Mouse (Mus musculus): ENCODE results near the gene Itga9. TPM values are rescaled to one million over a fixed set of nuclear protein-coding genes. Genes with fewer than 3 reads are reported as not detected.

The Itga9 gene
- total RNA-seq, 4 experiments from 2014 or later = 4.7 to 5.8 (median 5.1) TPM

GRCm38 (mm10) chr9:118606817-118607371 lies 404 bp downstream of the Itga9 start:
- DNase-seq (ENCODE audit: low spot score in 2 of 2) = no peak

GRCm38 (mm10) chr9:118607701-118608401 lies 1.4 kb downstream of the Itga9 start:
- DNase-seq (ENCODE audit: low spot score in 2 of 2) = no peak

- DNase-seq (ENCODE audit: low spot score in 2 of 2) = no peak
Observed at GRCm38 (mm10) chr9:118608556-118608955, 2.1 kb downstream of the Itga9 start.

GRCm38 (mm10) chr9:118610060-118610459 lies 3.6 kb downstream of the Itga9 start:
- DNase-seq (ENCODE audit: low spot score in 2 of 2) = peak in 1 of 2 experiments; percentile 38

GRCm38 (mm10) chr9:118611111-118611541 lies 4.6 kb downstream of the Itga9 start:
- DNase-seq (ENCODE audit: low spot score in 2 of 2) = no peak

- DNase-seq (ENCODE audit: low spot score in 2 of 2) = no peak
Observed at GRCm38 (mm10) chr9:118611958-118612581, 5.6 kb downstream of the Itga9 start.

- DNase-seq (ENCODE audit: low spot score in 2 of 2) = no peak
Observed at GRCm38 (mm10) chr9:118617237-118617636, 10.7 kb downstream of the Itga9 start.

GRCm38 (mm10) chr9:118618732-118619250 lies 12.3 kb downstream of the Itga9 start:
- no peak for DNase-seq (ENCODE audit: low spot score in 2 of 2)

- no peak for DNase-seq (ENCODE audit: low spot score in 2 of 2)
Observed at GRCm38 (mm10) chr9:118620807-118621206, 14.3 kb downstream of the Itga9 start.

- DNase-seq (ENCODE audit: low spot score in 2 of 2) = no peak
Observed at GRCm38 (mm10) chr9:118621691-118622090, 15.2 kb downstream of the Itga9 start.

GRCm38 (mm10) chr9:118622376-118623166 lies 16.1 kb downstream of the Itga9 start:
- DNase-seq (ENCODE audit: low spot score in 2 of 2) = peak in 1 of 2 experiments; percentile 25

GRCm38 (mm10) chr9:118623483-118623882 lies 17.0 kb downstream of the Itga9 start:
- no peak for DNase-seq (ENCODE audit: low spot score in 2 of 2)

- no peak for DNase-seq (ENCODE audit: low spot score in 2 of 2)
Observed at GRCm38 (mm10) chr9:118624146-118624545, 17.7 kb downstream of the Itga9 start.

- DNase-seq (ENCODE audit: low spot score in 2 of 2) = no peak
Observed at GRCm38 (mm10) chr9:118629763-118630379, 23.4 kb downstream of the Itga9 start.

GRCm38 (mm10) chr9:118631775-118632757 lies 25.6 kb downstream of the Itga9 start:
- DNase-seq (ENCODE audit: low spot score in 2 of 2) = no peak

- DNase-seq (ENCODE audit: low spot score in 2 of 2) = no peak
Observed at GRCm38 (mm10) chr9:118632758-118633143, 26.3 kb downstream of the Itga9 start.

- no peak for DNase-seq (ENCODE audit: low spot score in 2 of 2)
Observed at GRCm38 (mm10) chr9:118638642-118639210, 32.2 kb downstream of the Itga9 start.

GRCm38 (mm10) chr9:118645698-118646355 lies 39.3 kb downstream of the Itga9 start:
- no peak for DNase-seq (ENCODE audit: low spot score in 2 of 2)

GRCm38 (mm10) chr9:118647495-118647894 lies 41.0 kb downstream of the Itga9 start:
- no peak for DNase-seq (ENCODE audit: low spot score in 2 of 2)

All from layer of hippocampus, adult 8-10 months (tissue).